Mouse (Mus musculus) limb, embryonic 14.5 days (tissue): ENCODE measurements around the gene Olfr410. TPM values are rescaled to one million over a fixed set of nuclear protein-coding genes. Genes with fewer than 3 reads are reported as not detected.

ENCODE experiments used
- ATAC-seq: fragments of 200-750 bp; cut with Nextera tagmentation; 2 replicates; pipeline ENCODE4 v1.8.0; 2017; ENCODE audit warnings: low read depth, moderate number of reproducible peaks, moderate TSS enrichment; ENCODE audit not compliant: low FRiP score
- DNase-seq: peaks from one replicate; pipeline ENCODE4 v3.0.0-alpha.2; 2015; ENCODE audit warnings: low spot score
- H3K27ac ChIP-seq: fragments of 300-500 bp; sonication (generic); replicated peaks from 2 replicates; pipeline ENCODE4 v1.5.1; 2014; ENCODE audit warnings: low read depth, mild to moderate bottlenecking, low read length, moderate library complexity, mixed read lengths
- H3K27me3 ChIP-seq: fragments of 300-500 bp; sonication (generic); 2 replicates; pipeline ENCODE4 v1.6.1; 2014; ENCODE audit warnings: low read length, mixed read lengths; ENCODE audit not compliant: control insufficient read depth, insufficient read depth
- H3K36me3 ChIP-seq: fragments of 300-500 bp; sonication (generic); 2 replicates; pipeline ENCODE4 v1.6.1; 2014; ENCODE audit warnings: mild to moderate bottlenecking, low read length, moderate library complexity, mixed read lengths; ENCODE audit not compliant: control insufficient read depth, insufficient read depth
- H3K4me1 ChIP-seq: fragments of 300-500 bp; sonication (generic); 2 replicates; pipeline ENCODE4 v1.6.1; 2014; ENCODE audit warnings: antibody characterized with exemption, low read length, mixed read lengths; ENCODE audit not compliant: control insufficient read depth, insufficient read depth
- H3K4me2 ChIP-seq: fragments of 300-500 bp; sonication (generic); replicated peaks from 2 replicates; pipeline ENCODE4 v1.6.1; 2014; ENCODE audit warnings: low read depth, mild to moderate bottlenecking, low read length, moderate library complexity; ENCODE audit not compliant: severe bottlenecking
- H3K4me3 ChIP-seq: fragments of 300-500 bp; sonication (generic); replicated peaks from 2 replicates; pipeline ENCODE4 v1.5.1; 2014; ENCODE audit warnings: low read length
- H3K9ac ChIP-seq: fragments of 300-500 bp; sonication (generic); 2 replicates; pipeline ENCODE4 v1.6.1; 2014; ENCODE audit warnings: mild to moderate bottlenecking, low read depth, low read length, moderate library complexity; ENCODE audit not compliant: severe bottlenecking
- H3K9me3 ChIP-seq: fragments of 300-500 bp; sonication (generic); 2 replicates; pipeline ENCODE4 v1.6.1; 2016; ENCODE audit warnings: low read length; ENCODE audit not compliant: control insufficient read depth
- POLR2A ChIP-seq: fragments of 200-500 bp; IDR thresholded peaks from 2 replicates; pipeline ENCODE4 v1.8.0; 2012; ENCODE audit warnings: inconsistent platforms, mild to moderate bottlenecking, moderate library complexity, borderline replicate concordance; ENCODE audit not compliant: insufficient read depth, insufficient read length; ENCODE audit errors: extremely low read depth
- WGBS: fragments of 180-500 bp; shearing (Covaris S2); extraction: QIAGEN DNeasy Blood & Tissue Kit; methylation state at CpG from one replicate; pipeline ENCODE4 v1.1.7; 2014; 5-methylcytosine and 5-hydroxymethylcytosine counted together
- polyA plus RNA-seq, 2 experiments: library from polyadenylated mRNA; depleted of rRNA in 1 of 2; stranded (reverse) in 1 of 2; unstranded in 1 of 2; fragments of >200 nt; fragmentation: Nextera tagmentation in 1 of 2; extraction: Ambion mirVana in 1 of 2; gene quantifications; 2 replicates each; pipeline versions ENCODE4 v1.2.1 to v1.2.3; 2012 to 2014

Olfr410 gene
- polyA plus RNA-seq, 2 experiments, result not detected

DNA sequence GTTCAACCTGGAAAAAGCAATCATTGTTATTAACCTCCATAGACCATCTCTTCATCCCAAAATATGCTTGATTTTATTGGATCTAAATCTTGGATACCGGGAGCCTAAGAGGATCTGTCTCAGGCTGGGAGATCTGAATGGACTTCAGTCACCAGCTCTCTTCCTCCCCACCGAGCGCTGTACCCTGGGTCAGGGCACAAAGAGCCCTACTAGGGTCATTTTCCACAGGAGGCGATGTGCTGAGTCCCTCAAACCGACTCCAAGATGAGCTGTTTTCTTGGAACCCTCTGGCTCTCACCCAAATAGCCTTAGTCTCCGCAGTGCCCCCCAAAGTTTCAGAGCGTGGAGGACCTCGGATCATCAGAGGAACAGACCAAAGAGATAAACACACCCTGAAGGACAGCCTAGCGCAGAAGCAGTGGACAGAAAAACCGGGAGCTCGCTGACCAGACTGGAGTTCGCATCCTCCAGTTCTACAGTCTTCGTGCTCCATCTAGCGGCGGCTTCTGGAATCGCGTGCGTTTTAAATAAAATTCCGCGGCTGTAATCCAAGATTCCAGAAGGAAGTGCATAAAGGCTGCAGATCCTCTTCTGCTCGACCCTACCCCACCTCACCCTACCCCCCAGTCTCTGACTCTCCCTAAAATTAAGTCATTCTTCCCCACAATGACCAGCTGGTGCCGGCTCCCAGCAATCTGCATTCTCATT is 33.7 kb upstream of the Olfr410 start:
- H3K4me2 ChIP-seq, result no peak overlapping the region

DNA sequence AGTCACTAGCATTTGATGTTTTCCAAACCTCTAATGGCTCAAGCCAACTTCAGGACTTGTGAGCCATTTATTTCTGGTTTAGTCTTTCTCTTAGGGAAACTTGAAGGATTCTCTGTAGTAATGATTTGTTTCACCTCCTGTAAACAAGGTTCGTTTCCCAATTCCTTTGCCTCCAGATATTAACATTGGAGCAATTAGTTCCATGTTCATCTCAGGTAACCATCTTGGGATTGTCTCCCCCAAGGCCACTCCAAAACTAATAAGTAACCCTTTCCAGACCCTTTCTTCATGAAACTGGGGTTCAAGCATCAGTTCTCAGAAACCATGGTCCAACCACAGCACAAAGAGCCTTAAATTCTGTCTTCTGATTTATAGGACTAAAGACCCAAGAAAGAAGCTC is 23.9 kb upstream of the Olfr410 start, which contains the start of gene Olfr412:
Olfr412 (plus strand) TSS at position 301 of the 400 bp plus-strand sequence.
- 65% methylated on average over 1 of the region's 1 CpGs for WGBS

More for the DNA sequence above, 33.7 kb upstream of the Olfr410 start:
- 0 out of 2 replicates have a peak, but pooled peaks cover 6% of the 10 kb centered on the region for H3K27me3 ChIP-seq
- DNase-seq (peak; percentile 77), ATAC-seq (0 out of 2 replicates have a peak, but pooled peaks have one; percentile 23)
- H3K9ac ChIP-seq, result no peak overlapping the region
- no peak for TF ChIP-seq POLR2A
- H3K4me1 ChIP-seq, result no peaks in the 10 kb centered on the region
- no peak overlapping the region for H3K4me3 ChIP-seq
- no peaks in the 10 kb centered on the region for H3K9me3 ChIP-seq
- H3K36me3 ChIP-seq, result no peaks in the 10 kb centered on the region
- WGBS, result 11% methylated on average over 22 of the region's 22 CpGs
- no peak overlapping the region for H3K27ac ChIP-seq

DNA sequence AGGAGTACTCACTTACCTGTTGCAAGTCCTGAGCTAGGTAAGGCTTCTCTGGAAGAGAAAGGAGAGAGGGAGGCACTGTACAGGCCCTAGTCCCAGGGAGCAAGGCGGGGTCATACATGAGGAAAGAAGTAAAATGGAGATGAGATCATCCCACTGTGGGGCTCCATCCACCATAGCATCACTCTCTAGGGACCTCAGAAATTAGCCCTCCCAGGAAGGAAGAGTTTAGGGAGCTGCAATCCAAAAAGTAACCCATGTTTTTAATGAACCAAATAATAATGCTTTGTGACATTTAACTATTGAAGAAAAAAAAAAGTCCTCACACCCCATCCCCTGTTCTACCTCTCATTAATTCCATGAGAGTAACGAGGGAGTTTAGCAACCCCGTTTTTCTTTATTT is 14.7 kb upstream of the Olfr410 start, which contains the start of gene Olfr411:
Olfr411 (minus strand) TSS at position 101 of the 400 bp plus-strand sequence.
- WGBS, result 89% methylated on average over 3 of the region's 3 CpGs

More for the DNA sequence above, 23.9 kb upstream of the Olfr410 start, which contains the start of gene Olfr412:
- Histone ChIP-seq H3K4me2 (no peak within 1 kb of the TSS), H3K9ac (no peak within 1 kb of the TSS), H3K27ac (no peak within 1 kb of the TSS), H3K27me3 (no peaks in the 10 kb centered on the region), H3K4me1 (no peaks in the 10 kb centered on the region), H3K4me3 (no peak within 1 kb of the TSS), H3K36me3 (no peaks in the 10 kb centered on the region), H3K9me3 (0 out of 2 replicates have a peak, but pooled peaks cover 3% of the 10 kb centered on the region)
- ATAC-seq (no peak), DNase-seq (no peak)
- no peak for TF ChIP-seq POLR2A

DNA sequence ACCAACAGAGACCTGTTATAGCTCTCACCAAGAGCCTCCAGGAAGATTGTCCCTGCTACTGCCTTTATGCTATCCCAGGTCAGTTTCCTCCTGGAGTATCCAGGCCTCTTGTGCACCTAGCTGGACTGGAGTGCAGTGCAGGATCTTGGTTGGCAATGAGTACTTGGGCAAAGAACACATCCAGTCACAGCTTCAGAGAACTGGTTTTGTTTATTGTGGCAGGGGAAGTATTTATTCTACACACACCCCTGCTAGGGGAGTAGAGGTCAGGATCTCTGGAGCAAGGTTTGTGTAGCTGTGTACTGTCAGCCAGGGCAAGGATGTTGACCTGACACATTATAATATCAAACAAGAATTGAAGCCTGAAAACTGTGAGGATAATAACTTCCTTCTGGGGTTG is 9.1 kb downstream of the Olfr410 start:
- H3K4me2 ChIP-seq, result no peak overlapping the region
- H3K4me1 ChIP-seq, result no peaks in the 10 kb centered on the region
- H3K4me3 ChIP-seq, result no peak overlapping the region
- H3K36me3 ChIP-seq, result no peaks in the 10 kb centered on the region
- no peak for DNase-seq
- H3K27me3 ChIP-seq, result no peaks in the 10 kb centered on the region
- H3K9me3 ChIP-seq, result no peaks in the 10 kb centered on the region
- TF ChIP-seq POLR2A, result no peak
- no peak overlapping the region for H3K9ac ChIP-seq
- ATAC-seq, result no peak
- H3K27ac ChIP-seq, result no peak overlapping the region

More for the DNA sequence above, 14.7 kb upstream of the Olfr410 start, which contains the start of gene Olfr411:
- no peaks in the 10 kb centered on the region for H3K4me1 ChIP-seq
- H3K4me3 ChIP-seq, result no peak within 1 kb of the TSS
- no peak within 1 kb of the TSS for H3K9ac ChIP-seq
- ATAC-seq, result no peak
- H3K27me3 ChIP-seq, result no peaks in the 10 kb centered on the region
- H3K27ac ChIP-seq, result no peak within 1 kb of the TSS
- no peak for DNase-seq
- no peaks in the 10 kb centered on the region for H3K36me3 ChIP-seq
- 0 out of 2 replicates have a peak, but pooled peaks cover 3% of the 10 kb centered on the region for H3K9me3 ChIP-seq
- no peak within 1 kb of the TSS for H3K4me2 ChIP-seq
- no peak for TF ChIP-seq POLR2A

DNA sequence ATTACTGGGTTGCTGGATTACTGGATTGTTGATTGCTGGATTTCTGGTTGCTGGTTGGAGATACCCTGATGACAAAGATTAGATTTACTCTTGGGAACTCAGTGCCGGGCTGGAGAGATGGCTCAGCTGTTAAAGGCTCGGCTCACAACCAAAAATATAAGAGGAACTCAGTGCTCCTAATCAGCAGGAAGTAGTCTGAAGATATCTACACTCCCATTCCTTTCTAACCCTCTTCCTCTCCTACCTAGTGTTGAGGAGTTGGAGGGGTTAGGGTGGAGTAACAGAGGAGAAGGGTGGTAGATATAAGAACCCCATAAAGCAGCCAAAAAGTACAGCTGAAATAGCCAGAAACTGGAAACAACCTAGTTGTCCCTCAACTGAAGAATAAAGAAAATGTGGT is 11.8 kb downstream of the Olfr410 start:
- no peak overlapping the region for H3K27ac ChIP-seq
- WGBS, result 75% methylated on average over 2 of the region's 2 CpGs
- H3K4me1 ChIP-seq, result no peaks in the 10 kb centered on the region
- no peaks in the 10 kb centered on the region for H3K27me3 ChIP-seq
- no peak overlapping the region for H3K9ac ChIP-seq
- H3K36me3 ChIP-seq, result no peaks in the 10 kb centered on the region
- ATAC-seq (no peak), DNase-seq (no peak)
- TF ChIP-seq POLR2A, result no peak
- H3K4me3 ChIP-seq, result no peak overlapping the region
- no peaks in the 10 kb centered on the region for H3K9me3 ChIP-seq
- H3K4me2 ChIP-seq, result no peak overlapping the region
